Mouse (Mus musculus) frontal cortex, postnatal 36 days (tissue): Measurements from ENCODE around the gene Pcf11.
A peak's percentile ranks its signal among the peaks of the same experiment; 100 is the strongest.

Experiments
- DNase-seq, 2 experiments: peaks; one replicate each; pipeline ENCODE4 v3.0.0; 2022; ENCODE audit warnings: low spot score in 2 of 2

The Pcf11 gene

DNA sequence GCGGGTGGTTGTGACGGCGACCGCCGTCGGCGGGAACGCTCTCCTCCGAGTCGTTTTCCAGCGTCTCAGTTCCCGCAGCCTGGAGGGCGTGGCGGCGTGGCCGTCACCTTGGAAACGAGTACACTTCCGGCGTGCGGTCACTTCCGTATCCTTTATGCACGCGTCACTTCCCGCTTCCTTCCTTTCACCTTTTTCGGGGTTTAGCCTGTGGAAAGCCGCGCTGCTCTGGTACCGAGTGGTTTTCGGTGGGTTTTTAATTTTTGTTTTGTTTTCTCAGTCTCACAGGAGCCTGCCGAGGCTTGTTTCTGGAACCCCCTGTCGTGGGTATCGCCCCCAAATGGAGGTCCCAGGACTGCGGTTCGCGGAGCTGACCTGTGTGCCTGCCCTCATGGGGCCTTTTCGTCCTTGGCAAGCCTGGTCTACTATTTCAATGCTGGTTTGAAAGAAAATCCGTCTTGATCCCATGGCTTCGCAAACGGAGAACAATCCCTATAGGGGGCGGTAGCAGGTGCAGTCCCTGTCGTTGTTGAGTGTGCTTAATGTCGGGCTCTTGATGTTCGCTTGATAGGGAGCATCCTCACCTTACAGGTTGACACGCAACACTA, 32.6 kb downstream of the Pcf11 start, which contains the start of gene Ankrd42:
Ankrd42 (minus strand) TSS at position 122 of the 605 bp plus-strand sequence.
- DNase-seq: peak; percentile 88 to 96

DNA sequence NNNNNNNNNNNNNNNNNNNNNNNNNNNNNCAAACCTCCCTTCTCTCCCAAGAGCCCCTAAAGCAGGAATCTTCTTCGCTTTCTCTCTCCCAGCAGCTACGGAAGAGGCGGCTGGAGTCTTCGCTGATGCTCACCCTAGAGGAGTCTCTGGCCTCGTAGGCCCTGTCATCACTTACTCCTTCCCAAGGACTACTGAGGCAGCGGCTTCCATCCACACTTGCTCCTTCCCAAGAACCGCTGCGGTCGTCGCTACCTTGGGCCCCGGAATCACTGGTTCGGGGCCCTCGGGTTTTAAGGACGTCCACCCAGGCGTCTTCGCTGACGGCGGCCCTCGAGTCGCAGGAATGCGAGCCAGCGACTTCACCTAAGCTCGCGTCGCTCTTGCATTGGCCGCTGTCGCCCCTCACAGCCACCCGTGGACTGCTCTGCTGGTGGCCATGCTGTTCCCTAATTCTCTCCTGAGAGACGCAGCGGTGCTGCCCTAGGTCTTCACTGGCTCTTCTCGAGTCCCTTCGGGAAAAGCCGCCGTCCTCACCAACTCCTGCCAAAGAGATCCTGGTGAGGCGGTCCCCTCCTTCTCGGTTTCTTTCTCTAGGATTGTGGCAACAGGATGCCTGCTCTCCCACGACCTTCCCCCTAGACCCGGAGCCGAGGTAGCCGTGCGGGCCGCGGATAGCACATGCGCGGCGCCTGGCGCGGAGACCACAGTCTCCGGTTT, 33.3 kb downstream of the Pcf11 start:
- DNase-seq: no peak

DNA sequence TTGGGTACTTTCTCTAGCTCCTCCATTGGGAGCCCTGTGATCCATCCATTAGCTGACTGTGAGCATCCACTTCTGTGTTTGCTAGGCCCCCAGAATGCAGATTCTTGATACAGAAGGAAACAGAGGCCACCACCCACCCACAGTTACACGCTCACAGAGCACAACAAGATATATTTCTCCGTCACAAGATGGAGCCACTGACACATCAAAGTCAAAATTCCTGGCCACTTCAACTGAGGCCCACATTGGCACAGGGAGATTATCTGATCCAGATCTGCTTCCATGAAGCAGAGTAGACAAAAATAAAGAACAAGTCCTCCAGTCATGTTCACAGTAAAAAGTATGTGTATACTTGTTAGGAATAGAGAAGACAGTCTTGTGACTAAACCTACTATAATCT, 39.6 kb downstream of the Pcf11 start:
- DNase-seq: peak in 1 of 2 experiments; percentile 22

DNA sequence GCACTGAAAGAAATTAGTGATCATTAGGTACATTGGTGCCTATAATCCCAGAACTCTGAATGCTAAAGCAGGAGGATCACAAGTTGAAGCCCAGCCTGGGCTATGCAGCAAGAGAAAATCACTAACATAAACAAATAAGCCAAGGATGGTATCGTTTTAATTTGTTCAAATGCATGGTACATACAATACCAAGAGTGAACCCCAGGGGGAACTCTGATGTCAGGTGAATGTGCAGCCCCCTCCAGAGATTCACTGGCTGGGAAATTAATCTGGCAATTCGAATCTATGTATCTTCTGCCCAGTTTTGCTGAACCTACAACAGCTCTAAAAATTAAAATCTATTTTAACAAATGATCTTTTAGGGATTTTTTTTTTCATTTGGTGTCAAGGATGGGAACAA, 45.2 kb downstream of the Pcf11 start:
- DNase-seq: no peak

DNA sequence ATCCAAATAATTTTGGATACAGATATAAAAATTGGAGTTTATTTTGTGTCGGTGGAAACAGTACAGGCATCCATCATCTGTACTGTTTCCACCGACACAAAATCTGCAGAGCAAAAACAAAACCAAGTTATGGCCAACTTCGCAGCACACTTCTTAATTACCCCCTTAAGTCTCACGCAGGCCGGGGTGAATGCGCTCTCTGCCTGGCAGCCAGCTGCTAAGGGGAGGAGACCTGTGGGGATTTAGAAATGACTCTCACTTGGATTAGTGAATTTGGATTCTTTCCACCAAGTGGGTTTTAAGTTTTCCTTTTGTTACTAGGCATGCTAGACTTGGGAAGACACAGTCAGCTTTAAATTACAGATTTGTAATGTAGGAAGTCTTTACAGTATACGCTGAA, 58.9 kb downstream of the Pcf11 start:
- DNase-seq: no peak

DNA sequence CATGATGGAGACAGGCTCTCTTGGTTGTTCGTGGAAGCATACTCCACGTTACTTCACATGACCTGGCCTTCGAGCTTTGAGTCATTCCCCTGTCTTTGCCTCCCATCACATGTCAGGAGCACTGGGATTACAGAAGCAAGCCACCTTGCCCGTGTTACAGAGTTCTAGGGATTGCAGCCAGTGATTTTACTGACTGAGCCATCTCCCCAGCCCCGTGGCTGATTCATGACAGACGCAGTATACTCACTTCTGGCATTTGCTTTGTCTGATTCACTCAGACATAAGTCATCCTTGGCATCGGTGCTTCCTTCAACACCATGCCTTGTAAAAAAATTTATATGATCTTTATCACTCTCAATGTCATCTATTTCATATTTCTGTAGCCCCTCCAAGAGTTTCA, 64.8 kb downstream of the Pcf11 start:
- DNase-seq: no peak
